Mouse (Mus musculus) limb, embryonic 11.5 days (tissue): ENCODE measurements around the gene Afap1l2. TPM values are rescaled to one million over a fixed set of nuclear protein-coding genes. Genes with fewer than 3 reads are reported as not detected.

Source experiments
- ATAC-seq: fragments of 200-750 bp; cut with Nextera tagmentation; 2 replicates; pipeline ENCODE4 v1.8.0; 2017; ENCODE audit warnings: low read depth; ENCODE audit not compliant: insufficient number of reproducible peaks, low FRiP score, low TSS enrichment
- DNase-seq: peaks from one replicate; pipeline ENCODE4 v3.0.0-alpha.2; 2015; ENCODE audit warnings: low spot score
- H3K27ac ChIP-seq: fragments of 300-500 bp; sonication (generic); replicated peaks from 2 replicates; pipeline ENCODE4 v1.5.1; 2014; ENCODE audit warnings: low read depth, mild to moderate bottlenecking, low read length
- H3K27me3 ChIP-seq: fragments of 300-500 bp; sonication (generic); 2 replicates; pipeline ENCODE4 v1.6.1; 2014; ENCODE audit warnings: mild to moderate bottlenecking, low read length, mixed read lengths; ENCODE audit not compliant: control insufficient read depth, insufficient read depth
- H3K36me3 ChIP-seq: fragments of 300-500 bp; sonication (generic); 2 replicates; pipeline ENCODE4 v1.6.1; 2014; ENCODE audit warnings: mild to moderate bottlenecking, low read length, moderate library complexity, mixed read lengths; ENCODE audit not compliant: control insufficient read depth, insufficient read depth
- H3K4me1 ChIP-seq: fragments of 300-500 bp; sonication (generic); 2 replicates; pipeline ENCODE4 v1.6.1; 2014; ENCODE audit warnings: low read length, mixed read lengths; ENCODE audit not compliant: control insufficient read depth, insufficient read depth
- H3K4me2 ChIP-seq: fragments of 300-500 bp; sonication (generic); 2 replicates; pipeline ENCODE4 v1.6.1; 2014; ENCODE audit warnings: low read depth, mild to moderate bottlenecking, moderate library complexity; ENCODE audit not compliant: severe bottlenecking
- H3K4me3 ChIP-seq: fragments of 300-500 bp; sonication (generic); 2 replicates; pipeline ENCODE4 v1.5.1; 2014; ENCODE audit warnings: low read depth, low read length
- H3K9ac ChIP-seq: fragments of 300-500 bp; sonication (generic); 2 replicates; pipeline ENCODE4 v1.6.1; 2014; ENCODE audit warnings: mild to moderate bottlenecking, low read length
- H3K9me3 ChIP-seq: fragments of 300-500 bp; sonication (generic); 2 replicates; pipeline ENCODE4 v1.6.1; 2016; ENCODE audit warnings: low read length; ENCODE audit not compliant: control insufficient read depth
- WGBS: fragments of 180-500 bp; shearing (Covaris S2); extraction: QIAGEN DNeasy Blood & Tissue Kit; methylation state at CpG from one replicate; pipeline ENCODE4 v1.1.7; 2014; 5-methylcytosine and 5-hydroxymethylcytosine counted together
- polyA plus RNA-seq: library from polyadenylated mRNA; unstranded; fragments of >200 nt; fragmentation: Nextera tagmentation; extraction: Ambion mirVana; gene quantifications from 2 replicates; pipeline ENCODE4 v1.2.1, GENCODE M21; 2014

The Afap1l2 gene
- polyA plus RNA-seq, 1 experiment from 2014 or later, result 1.8 TPM

DNA sequence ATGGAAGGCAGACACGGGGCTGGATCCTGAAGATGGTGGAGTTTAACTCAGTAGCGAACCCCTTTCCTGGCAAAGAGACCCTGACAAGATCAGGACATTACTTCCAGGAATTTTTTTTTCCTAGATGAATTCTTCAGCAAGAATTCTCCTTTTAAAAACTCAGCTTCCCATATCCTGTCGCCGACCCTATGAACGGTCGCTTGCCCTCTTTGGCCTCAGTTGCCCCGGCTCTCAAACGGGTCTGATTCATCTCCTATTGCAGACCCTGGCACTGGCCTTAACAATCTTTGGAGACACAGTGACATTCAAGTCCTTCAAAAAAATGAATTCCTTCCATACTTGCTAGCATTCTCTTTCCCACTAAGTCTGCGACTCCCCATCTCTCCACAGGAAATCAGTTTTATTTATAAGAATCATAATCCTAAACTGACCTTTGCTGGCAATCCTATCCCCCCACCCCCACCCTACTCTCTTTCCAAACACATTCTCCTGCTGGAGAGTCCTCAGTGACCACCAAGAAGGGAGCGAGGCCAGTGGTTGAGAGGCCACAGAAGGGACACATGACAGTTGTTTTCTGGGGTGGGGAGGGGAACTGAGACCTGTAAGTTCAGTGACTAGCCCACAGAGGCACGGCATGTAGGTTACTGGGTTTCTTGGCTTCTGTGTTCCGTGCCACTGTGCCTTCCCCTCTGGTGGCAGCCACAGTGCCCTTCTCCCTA, 5.1 kb downstream of the Afap1l2 start:
- DNase-seq, result no peak
- no peak overlapping the region for H3K4me3 ChIP-seq
- H3K27me3 ChIP-seq, result peaks cover 12% of the 10 kb centered on the region
- no peak overlapping the region for H3K4me2 ChIP-seq
- H3K9me3 ChIP-seq, result no peaks in the 10 kb centered on the region
- WGBS, result 63% methylated on average over 12 of the region's 12 CpGs
- no peak for ATAC-seq
- peaks cover 13% of the 10 kb centered on the region for H3K4me1 ChIP-seq
- no peak overlapping the region; the same call in 1 of the 2 replicates for H3K27ac ChIP-seq
- H3K9ac ChIP-seq, result no peak overlapping the region; the same call in 1 of the 2 replicates
- no peaks in the 10 kb centered on the region for H3K36me3 ChIP-seq

GRCm38 (mm10) chr19:57001926-57002325, 6.1 kb downstream of the Afap1l2 start:
- peaks cover 19% of the 10 kb centered on the region for H3K4me1 ChIP-seq
- no peak for ATAC-seq

GRCm38 (mm10) chr19:57000592-57000991, 7.4 kb downstream of the Afap1l2 start:
- no peaks in the 10 kb centered on the region for H3K27me3 ChIP-seq
- 90% methylated on average over 5 of the region's 5 CpGs for whole genome bisulfite sequencing
- ATAC-seq, result no peak
- no peak overlapping the region for H3K4me3 ChIP-seq
- peaks cover 27% of the 10 kb centered on the region for H3K4me1 ChIP-seq
- H3K4me2 ChIP-seq, result no peak overlapping the region
- no peak for DNase-seq
- no peaks in the 10 kb centered on the region for H3K9me3 ChIP-seq
- H3K36me3 ChIP-seq, result no peaks in the 10 kb centered on the region
- no peak overlapping the region for H3K27ac ChIP-seq
- H3K9ac ChIP-seq, result no peak overlapping the region

More at GRCm38 (mm10) chr19:57001926-57002325, 6.1 kb downstream of the Afap1l2 start:
- Histone ChIP-seq H3K9ac (no peak overlapping the region), H3K27ac (no peak overlapping the region), H3K9me3 (no peaks in the 10 kb centered on the region), H3K4me2 (no peak overlapping the region), H3K4me3 (no peak overlapping the region), H3K36me3 (no peaks in the 10 kb centered on the region), H3K27me3 (peaks cover 3% of the 10 kb centered on the region; the same call in 1 of the 2 replicates)
- WGBS, result 82% methylated on average over 4 of the region's 4 CpGs
- DNase-seq, result no peak

- no peak overlapping the region for H3K27ac ChIP-seq
- no peaks in the 10 kb centered on the region for H3K27me3 ChIP-seq
- H3K4me1 ChIP-seq, result peaks cover 27% of the 10 kb centered on the region
- 65% methylated on average over 2 of the region's 2 CpGs for WGBS
- ATAC-seq (no peak), DNase-seq (no peak)
- H3K4me3 ChIP-seq, result no peak overlapping the region
- H3K4me2 ChIP-seq, result no peak overlapping the region
- no peaks in the 10 kb centered on the region for H3K9me3 ChIP-seq
- no peak overlapping the region for H3K9ac ChIP-seq
- no peaks in the 10 kb centered on the region for H3K36me3 ChIP-seq
These were observed 8.2 kb downstream of the Afap1l2 start for GRCm38 (mm10) chr19:56999781-57000180.

DNA sequence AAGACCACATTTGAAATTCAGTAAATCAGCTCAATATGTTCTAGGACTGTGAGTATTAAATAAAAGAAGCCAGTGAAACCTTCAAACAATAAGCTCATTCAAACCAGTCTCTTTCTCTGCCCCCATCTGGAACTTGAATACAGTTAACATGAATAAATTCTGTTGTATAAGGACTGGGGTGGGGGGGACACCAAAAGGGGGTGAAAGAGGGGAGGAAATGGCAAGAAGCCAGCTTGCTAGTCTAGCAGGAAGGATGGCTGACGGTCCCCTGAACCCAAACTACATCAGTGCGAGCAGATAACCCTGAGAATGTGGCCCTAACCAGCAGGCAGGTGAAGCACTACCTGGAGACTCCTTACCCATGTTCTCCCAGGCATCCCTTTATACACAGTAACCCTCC, 9.1 kb downstream of the Afap1l2 start:
- H3K27me3 ChIP-seq, result no peaks in the 10 kb centered on the region
- H3K9me3 ChIP-seq, result no peaks in the 10 kb centered on the region
- no peaks in the 10 kb centered on the region for H3K36me3 ChIP-seq
- no peak overlapping the region for H3K4me2 ChIP-seq
- no peak for DNase-seq
- no peak overlapping the region; the same call in 1 of the 2 replicates for H3K27ac ChIP-seq
- H3K4me3 ChIP-seq, result no peak overlapping the region
- 82% methylated on average over 2 of the region's 2 CpGs for WGBS
- no peak for ATAC-seq
- H3K9ac ChIP-seq, result no peak overlapping the region
- peaks cover 27% of the 10 kb centered on the region for H3K4me1 ChIP-seq

GRCm38 (mm10) chr19:56998331-56998730, 9.7 kb downstream of the Afap1l2 start:
- DNase-seq (no peak), ATAC-seq (no peak)
- WGBS, result 89% methylated on average over 4 of the region's 4 CpGs
- H3K9ac ChIP-seq, result no peak overlapping the region
- no peaks in the 10 kb centered on the region for H3K36me3 ChIP-seq
- H3K9me3 ChIP-seq, result no peaks in the 10 kb centered on the region
- H3K4me2 ChIP-seq, result no peak overlapping the region
- H3K4me3 ChIP-seq, result no peak overlapping the region
- H3K4me1 ChIP-seq, result peaks cover 22% of the 10 kb centered on the region
- no peak overlapping the region; the same call in 1 of the 2 replicates for H3K27ac ChIP-seq
- H3K27me3 ChIP-seq, result no peaks in the 10 kb centered on the region

GRCm38 (mm10) chr19:56997164-56997599, 10.8 kb downstream of the Afap1l2 start:
- Histone ChIP-seq H3K4me1 (peaks cover 19% of the 10 kb centered on the region), H3K4me3 (0 out of 2 replicates have a peak overlapping the region, but pooled peaks have one; percentile 5), H3K4me2 (peak overlapping the region; percentile 39), H3K27me3 (no peaks in the 10 kb centered on the region), H3K9ac (peak overlapping the region; percentile 37; the same call in 1 of the 2 replicates), H3K9me3 (no peaks in the 10 kb centered on the region), H3K36me3 (no peaks in the 10 kb centered on the region), H3K27ac (peak overlapping the region; percentile 79)
- 1% methylated on average over 10 of the region's 10 CpGs for WGBS
- peak; percentile 79 for DNase-seq
- ATAC-seq, result peak; percentile 77

DNA sequence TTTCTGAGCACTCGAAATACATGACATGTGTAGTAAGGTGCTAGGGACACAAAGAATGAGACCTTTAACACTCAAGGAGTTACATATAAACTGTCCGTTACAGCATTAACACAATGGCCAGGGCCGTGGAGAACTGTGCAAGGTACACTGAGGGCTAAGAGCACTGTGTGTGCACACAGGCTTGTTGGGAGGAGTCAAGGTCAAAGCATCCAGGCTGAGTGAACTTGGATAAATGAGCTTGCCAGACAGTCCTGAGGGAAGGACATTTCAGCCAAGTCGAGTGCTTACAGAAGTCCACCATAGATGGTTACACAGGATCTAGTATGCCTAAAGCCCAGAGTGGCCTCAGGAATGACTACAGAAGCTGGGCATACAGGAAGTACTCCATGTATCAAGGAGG, 12.6 kb downstream of the Afap1l2 start:
- Histone ChIP-seq H3K9ac (no peak overlapping the region), H3K9me3 (no peaks in the 10 kb centered on the region), H3K27me3 (no peaks in the 10 kb centered on the region), H3K27ac (no peak overlapping the region), H3K4me3 (no peak overlapping the region), H3K4me1 (peaks cover 19% of the 10 kb centered on the region), H3K4me2 (no peak overlapping the region), H3K36me3 (no peaks in the 10 kb centered on the region)
- DNase-seq (no peak), ATAC-seq (no peak)
- 91% methylated on average over 4 of the region's 4 CpGs for WGBS
